Mouse (Mus musculus) frontal cortex, postnatal 36 days (tissue): ENCODE data around the gene Ddb1.

Source experiments
- DNase-seq, 2 experiments: peaks; one replicate each; pipeline ENCODE4 v3.0.0; 2022; ENCODE audit warnings: low spot score in 2 of 2

Ddb1 gene

GRCm38 (mm10) chr19:10661919-10662318 lies 56.8 kb downstream of the Ddb1 start:
- DNase-seq, result no peak

DNA sequence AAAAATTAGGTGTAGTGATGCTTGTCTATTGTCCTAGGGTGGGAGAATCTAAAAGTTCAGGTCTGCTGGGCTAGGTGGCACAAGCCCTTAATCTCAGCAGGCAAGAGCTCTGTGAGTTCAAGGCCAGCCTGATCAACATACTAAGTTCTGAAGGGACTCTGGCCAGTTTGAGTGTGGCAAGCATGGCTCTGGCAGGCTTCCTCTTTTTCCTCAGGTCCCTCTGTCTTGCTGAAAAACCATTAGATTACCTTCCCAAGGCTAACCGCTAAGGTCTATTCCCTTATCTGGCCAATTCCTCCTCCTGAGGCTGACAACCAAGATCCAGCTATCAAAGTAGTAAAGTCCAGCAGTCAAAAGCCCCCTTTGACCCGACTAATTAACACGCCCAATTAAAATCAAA lies 57.5 kb downstream of the Ddb1 start:
- DNase-seq, result no peak

GRCm38 (mm10) chr19:10665093-10665492 lies 60.0 kb downstream of the Ddb1 start:
- DNase-seq, result no peak

- peak; percentile 59 to 70 for DNase-seq
Measured at GRCm38 (mm10) chr19:10665499-10665898, 60.4 kb downstream of the Ddb1 start.

DNA sequence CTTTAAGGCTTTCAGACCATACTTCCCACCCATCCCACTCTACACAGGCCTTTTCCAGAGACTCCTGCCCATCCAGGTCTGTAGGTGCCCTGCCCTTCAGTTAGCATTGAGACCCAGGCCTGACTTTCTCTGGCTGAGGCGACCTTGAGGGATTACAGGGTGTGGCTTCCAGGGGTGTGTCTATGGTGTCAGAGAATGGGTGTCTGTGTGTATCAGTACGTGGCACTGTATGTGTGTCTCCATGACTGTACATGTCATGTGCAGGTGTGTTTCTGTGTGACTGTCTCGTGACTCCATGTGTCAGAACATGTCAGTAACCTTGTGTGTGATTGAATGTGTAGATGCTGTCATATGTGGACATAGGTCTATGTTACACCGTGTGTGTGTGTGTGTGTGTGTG lies 66.2 kb downstream of the Ddb1 start:
- DNase-seq, result no peak

GRCm38 (mm10) chr19:10671854-10672417 lies 66.8 kb downstream of the Ddb1 start:
- DNase-seq, result no peak

DNA sequence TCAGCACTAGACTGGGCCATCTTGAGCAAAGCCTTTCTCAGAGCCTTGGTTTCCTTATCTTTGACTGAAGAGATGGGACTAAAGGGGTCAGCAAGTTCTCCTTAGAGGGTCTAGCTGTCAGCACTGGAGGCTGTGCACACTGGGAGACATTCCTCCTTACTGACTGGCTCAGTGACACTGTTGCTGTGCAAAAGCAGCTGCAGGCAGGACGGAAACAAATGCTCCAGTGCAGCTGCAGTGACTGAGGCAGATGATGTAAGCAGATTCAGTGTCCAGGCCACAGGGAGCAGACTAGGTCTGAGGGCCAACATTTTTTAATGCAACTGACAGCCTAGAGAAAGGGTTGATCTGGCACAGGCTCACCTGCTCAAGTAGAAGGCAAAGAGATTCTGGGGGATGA lies 68.1 kb downstream of the Ddb1 start:
- DNase-seq, result no peak

DNA sequence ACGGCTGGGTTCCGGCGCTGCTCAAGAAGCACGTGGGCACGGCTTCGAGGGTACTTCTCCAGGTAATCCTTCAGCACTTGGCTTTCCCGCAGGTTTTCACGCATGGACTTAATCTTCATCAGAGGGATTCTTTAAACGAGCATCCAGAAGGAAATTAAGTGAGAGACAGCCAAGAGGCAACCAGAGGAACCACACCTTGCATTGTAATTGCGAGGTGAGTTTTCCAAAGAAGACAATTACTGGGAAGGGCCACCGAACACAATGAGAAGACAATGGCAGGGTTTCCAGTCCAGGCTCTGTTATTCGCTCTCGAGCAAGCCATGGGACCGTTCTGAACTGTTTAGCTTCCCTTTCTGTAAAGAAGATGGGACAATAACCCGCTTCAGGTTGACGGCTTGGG lies 71.5 kb downstream of the Ddb1 start:
- DNase-seq, result no peak

DNA sequence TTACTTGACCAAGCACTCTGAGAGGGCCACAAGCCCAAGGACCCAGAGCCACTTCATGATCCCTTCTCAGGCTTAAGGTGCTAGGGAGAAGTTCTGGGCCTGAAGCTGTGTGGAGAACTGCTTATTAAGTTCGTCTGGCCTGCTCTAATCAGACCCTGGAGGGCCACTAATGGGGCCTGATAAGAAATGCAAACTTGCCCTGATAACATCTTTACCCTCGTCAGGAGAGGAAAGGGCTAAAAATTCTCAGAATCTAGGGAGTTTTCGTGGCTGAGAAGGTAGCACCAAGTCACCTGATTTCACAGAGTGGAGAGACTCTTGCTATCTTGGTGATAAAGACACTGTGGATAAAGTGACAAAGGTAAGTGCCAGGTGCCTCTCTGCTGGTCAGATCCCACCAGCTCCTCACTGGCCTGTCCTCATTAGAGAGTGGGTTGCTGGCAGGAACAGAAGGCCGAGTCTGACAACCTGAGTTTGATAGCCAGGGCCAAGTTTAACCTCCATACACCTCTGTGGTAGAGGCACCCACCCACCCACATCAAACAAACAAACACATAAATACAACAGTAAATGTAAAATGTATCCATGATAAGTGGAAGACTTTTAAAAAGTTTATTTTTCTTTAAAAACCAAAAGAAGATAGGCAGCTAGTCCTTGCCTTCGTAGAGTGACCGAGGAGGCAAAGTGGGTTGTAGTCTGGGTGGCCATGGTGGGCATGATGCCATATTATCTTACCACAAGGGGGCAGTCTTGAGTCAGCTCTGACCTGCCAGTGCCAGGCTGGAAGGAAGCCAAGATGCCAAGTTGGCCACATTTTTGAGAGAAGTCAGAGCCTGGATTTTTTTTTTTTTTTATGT lies 73.0 kb downstream of the Ddb1 start, which contains the start of gene Pga5:
Pga5 (minus strand) TSS at position 157 of the 857 bp plus-strand sequence.
- DNase-seq, result peak; percentile 72 to 86

DNA sequence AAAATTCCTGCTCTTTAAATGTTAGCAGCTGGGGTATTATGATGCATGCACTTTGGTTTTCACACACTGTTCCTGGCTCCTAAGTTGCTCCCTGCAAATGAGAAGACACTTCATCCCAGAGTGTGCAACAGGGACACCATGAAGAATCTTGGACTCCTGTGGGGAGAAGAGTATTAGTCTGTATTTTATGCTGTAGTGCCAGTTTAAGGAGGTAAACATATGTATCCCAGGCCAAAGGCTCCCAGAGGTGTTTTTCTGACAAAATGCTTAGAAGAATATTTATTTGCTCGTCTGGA lies 73.6 kb downstream of the Ddb1 start:
- no peak for DNase-seq
